In the genomic region with DNA sequence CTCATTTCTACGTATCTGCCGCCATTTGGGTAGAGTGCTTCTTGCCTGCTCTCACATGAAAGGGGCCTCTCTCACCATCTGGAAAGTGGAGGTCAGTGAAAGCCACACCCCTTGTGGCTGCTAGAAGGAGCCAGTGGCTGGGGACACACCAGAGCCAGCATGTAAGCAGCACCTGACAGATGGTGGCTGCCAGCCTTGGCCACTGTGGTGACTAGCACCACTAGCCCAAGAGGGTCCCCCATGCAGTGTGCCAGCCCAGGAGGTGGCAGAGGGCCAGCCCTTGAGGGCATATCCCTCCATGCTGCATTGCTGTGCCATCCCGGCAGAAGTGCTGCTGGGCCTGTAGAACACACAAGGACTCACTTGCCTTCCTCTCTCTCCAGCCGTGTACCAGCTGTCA, we compare ENCODE assay signal across 14 mouse cellular contexts. TPM values are rescaled to one million over a fixed set of nuclear protein-coding genes. Genes with fewer than 3 reads are reported as not detected.
DNase-seq lines count a peak whose midpoint lies in the region; ATAC-seq lines count a peak whose summit lies in the region.
"Had no signal": no experiment of that assay in that cellular context is flagged by ENCODE, and none has a peak within 500 bp of the region (broad histone marks: within the 10 kb centered on the region; RNA-seq: fewer than 3 reads in every experiment).

No protein-coding gene starts in this region.

- no peak overlapping the region for H3K9ac ChIP-seq in hindbrain, embryonic 11.5 days (ENCODE audit: low read depth, low read length)
- H3K9ac ChIP-seq: heart, embryonic 13.5 days; limb, embryonic 12.5 days had no signal

- no peaks in the 10 kb centered on the region for H3K27me3 ChIP-seq in hindbrain, embryonic 11.5 days (ENCODE audit: control insufficient read depth, insufficient read depth, low read length)
- no peaks in the 10 kb centered on the region for H3K27me3 ChIP-seq in embryonic facial prominence, embryonic 10.5 days (replicated peaks; ENCODE audit: low read depth, poor library complexity, severe bottlenecking)
- H3K27me3 ChIP-seq: heart, embryonic 13.5 days; limb, embryonic 12.5 days had no signal

- ATAC-seq in hindbrain, embryonic 11.5 days (ENCODE audit: low FRiP score), result 0 out of 2 replicates have a peak, but pooled peaks have one; percentile 32

- no peak overlapping the region for H3K4me2 ChIP-seq in hindbrain, embryonic 11.5 days (replicated peaks; ENCODE audit: low read depth, low read length)
- H3K4me2 ChIP-seq: heart, embryonic 13.5 days; limb, embryonic 12.5 days had no signal

- H3K4me1 ChIP-seq in hindbrain, embryonic 11.5 days (replicated peaks; ENCODE audit: control insufficient read depth, insufficient read depth, low read length), result no peaks in the 10 kb centered on the region; the same call in 1 of the 2 replicates
- H3K4me1 ChIP-seq in embryonic facial prominence, embryonic 10.5 days, result peaks cover 20% of the 10 kb centered on the region
- H3K4me1 ChIP-seq: limb, embryonic 12.5 days had no signal

- 83% methylated on average over 4 of the region's 4 CpGs for WGBS in hindbrain, embryonic 11.5 days
- WGBS in embryonic facial prominence, embryonic 10.5 days, result 84% methylated on average over 4 of the region's 4 CpGs

- H3K36me3 ChIP-seq in hindbrain, embryonic 11.5 days (ENCODE audit: control insufficient read depth, insufficient read depth, low read length), result peaks cover 18% of the 10 kb centered on the region
- peaks cover 100% of the 10 kb centered on the region for H3K36me3 ChIP-seq in embryonic facial prominence, embryonic 10.5 days (replicated peaks)

- H3K27ac ChIP-seq in hindbrain, embryonic 11.5 days (ENCODE audit: low read depth, low read length), result no peak overlapping the region
- no peak overlapping the region for H3K27ac ChIP-seq in embryonic facial prominence, embryonic 10.5 days (replicated peaks)
- H3K27ac ChIP-seq: heart, embryonic 13.5 days; limb, embryonic 12.5 days had no signal

- no peak overlapping the region for H3K4me3 ChIP-seq in hindbrain, embryonic 11.5 days (ENCODE audit: low read depth, low read length)
- no peak overlapping the region for H3K4me3 ChIP-seq in embryonic facial prominence, embryonic 10.5 days
- H3K4me3 ChIP-seq: heart, embryonic 13.5 days; limb, embryonic 12.5 days had no signal

- peak; percentile 48 for DNase-seq in heart, postnatal 4 days
- DNase-seq in heart, adult 8-10 months (ENCODE audit: low spot score), result no peak
- DNase-seq in retina, postnatal 1 day, result peak; percentile 37
- DNase-seq in retina, embryonic 14.5 days (ENCODE audit: low spot score), result no peak
- DNase-seq in hindbrain, embryonic 11.5 days (ENCODE audit: low spot score), result no peak
- no peak for DNase-seq in ovary, adult 18-20 months (ENCODE audit: low spot score)
- DNase-seq in embryonic facial prominence, embryonic 10.5 days (ENCODE audit: low spot score), result no peak
- DNase-seq: cerebellum, adult 18-20 months; gastrocnemius, postnatal 10 days; kidney, adult 9 months; lung, postnatal 36 days; spleen, adult 18-20 months had no signal

- no peaks in the 10 kb centered on the region for H3K9me3 ChIP-seq in hindbrain, embryonic 11.5 days (ENCODE audit: control insufficient read depth, low read length)
- H3K9me3 ChIP-seq in embryonic facial prominence, embryonic 10.5 days, result peaks cover 12% of the 10 kb centered on the region

RNA-seq across cellular contexts. Expression of gene Srebf1, which starts 28.8 kb away (rescaled TPM):
- total RNA-seq in heart, postnatal 4 days (2021), result 10 to 100 TPM; 35.8 to 50.8 TPM
- total RNA-seq in heart, adult 8-10 months (2022), result 10 to 100 TPM; 31.0 to 42.3 (median 36.5) TPM
- 40.4 and 44.7 TPM in 2 replicates for polyA plus RNA-seq in hindbrain, embryonic 11.5 days (2014; fragmentation: Nextera tagmentation; extraction: Ambion mirVana)
- 50.9 and 52.1 TPM in 2 replicates for polyA plus RNA-seq in embryonic facial prominence, embryonic 10.5 days (2016; fragmentation: Nextera tagmentation; extraction: Ambion mirVana)

Comparison
In these comparisons a context has a peak if more than half of its experiments do, and no peak if none do; other contexts are left out.
1. DNase-seq: peak in heart, postnatal 4 days (single experiment) and retina, postnatal 1 day (single experiment); none in heart, adult 8-10 months (single experiment), retina, embryonic 14.5 days (single experiment), hindbrain, embryonic 11.5 days (single experiment), ovary, adult 18-20 months (single experiment) and embryonic facial prominence, embryonic 10.5 days (single experiment).